Mouse (Mus musculus): Measurements from ENCODE around the gene Sult1b1. TPM values are rescaled to one million over a fixed set of nuclear protein-coding genes. Genes with fewer than 3 reads are reported as not detected.
A peak's percentile ranks its signal among the peaks of the same experiment; 100 is the strongest.
"Not testable (repeated sequence)": the region's sequence is repeated elsewhere in the genome, so short reads cannot be mapped to it uniquely, and the experiment has no call there.

The Sult1b1 gene
- total and polyA plus RNA-seq, 3 experiments: not detected

- Histone ChIP-seq H3K27me3 (ENCODE audit: control insufficient read depth in 1 of 2, insufficient read depth in 2 of 2, low read length in 2 of 2) (no peaks in the 10 kb centered on the region), H3K9ac (ENCODE audit: control insufficient read depth, low read depth, low read length, poor library complexity, severe bottlenecking) (no peak overlapping the region), H3K9me3 (replicated peaks; ENCODE audit: insufficient read depth, low read length) (no peaks in the 10 kb centered on the region), H3K27ac (ENCODE audit: control insufficient read depth, low read depth, low read length) (no peak overlapping the region), H3K79me2 (ENCODE audit: control insufficient read depth, insufficient read depth, low read length, poor library complexity) (no peaks in the 10 kb centered on the region), H3K36me3 (ENCODE audit: control insufficient read depth in 1 of 2, insufficient read depth in 2 of 2, low read length in 2 of 2) (no peaks in the 10 kb centered on the region), H3K4me1 (ENCODE audit: control insufficient read depth in 1 of 2, insufficient read depth in 2 of 2, low read length in 2 of 2) (no peaks in the 10 kb centered on the region), H3K4me3 (ENCODE audit: control insufficient read depth in 1 of 2, insufficient read depth in 1 of 2, low read depth in 2 of 2, low read length in 2 of 2) (no peak overlapping the region)
- TF ChIP-seq CTCF (IDR thresholded peaks at IDR 0.05 in 2 of 3, conservative IDR thresholded peaks at IDR 0.05 in 1 of 3; ENCODE audit: control insufficient read depth in 1 of 3, insufficient read depth in 1 of 3, low read depth in 2 of 3, low read length in 3 of 3, poor library complexity in 1 of 3, severe bottlenecking in 1 of 3): peak in 2 of 3 experiments; percentile 17 to 40; a peak in 2 of 6 replicates
- peak; percentile 40 for TF ChIP-seq RAD21 (IDR thresholded peaks at IDR 0.05; ENCODE audit: low read depth, low read length)
- peak; percentile 37 for TF ChIP-seq SMC3 (IDR thresholded peaks at IDR 0.05; ENCODE audit: low read depth, low read length)
- TF ChIP-seq JUND (IDR thresholded peaks at IDR 0.05; ENCODE audit: low read depth, low read length): no peak
- DNase-seq (ENCODE audit: low read depth, low spot score): peak; percentile 16
Measured at GRCm38 (mm10) chr5:87550935-87551334, 12.9 kb upstream of the Sult1b1 start.

GRCm38 (mm10) chr5:87535994-87536644 lies 1.9 kb downstream of the Sult1b1 start:
- no peaks in the 10 kb centered on the region for H3K4me1 ChIP-seq (ENCODE audit: control insufficient read depth in 1 of 2, insufficient read depth in 2 of 2, low read length in 2 of 2)
- H3K27ac ChIP-seq (ENCODE audit: control insufficient read depth, low read depth, low read length): no peak overlapping the region
- no peaks in the 10 kb centered on the region for H3K79me2 ChIP-seq (ENCODE audit: control insufficient read depth, insufficient read depth, low read length, poor library complexity)
- TF ChIP-seq KAT2A (conservative IDR thresholded peaks at IDR 0.05; ENCODE audit: low read depth, low read length) (no peak), ZKSCAN1 (IDR thresholded peaks at IDR 0.05; ENCODE audit: low read depth, low read length) (no peak), GATA1 (IDR thresholded peaks at IDR 0.05; ENCODE audit: low read depth, low read length) (no peak), POLR2A (IDR thresholded peaks at IDR 0.05; ENCODE audit: control insufficient read depth in 1 of 2, insufficient read depth in 1 of 2, low read depth in 1 of 2, low read length in 2 of 2, poor library complexity in 1 of 2) (no peak), ELF1 (IDR thresholded peaks at IDR 0.05; ENCODE audit: low read depth, low read length) (no peak), EP300 (IDR thresholded peaks at IDR 0.05; ENCODE audit: low read depth in 1 of 2, low read length in 2 of 2) (no peak), RCOR1 (IDR thresholded peaks at IDR 0.05; ENCODE audit: low read depth, low read length) (no peak), TAL1 (IDR thresholded peaks at IDR 0.05; ENCODE audit: low read length) (no peak), HCFC1 (IDR thresholded peaks at IDR 0.05; ENCODE audit: low read depth, low read length) (no peak)
- no peak overlapping the region for H3K4me3 ChIP-seq (ENCODE audit: control insufficient read depth in 1 of 2, insufficient read depth in 1 of 2, low read depth in 2 of 2, low read length in 2 of 2)
- no peak overlapping the region for H3K9ac ChIP-seq (ENCODE audit: control insufficient read depth, low read depth, low read length, poor library complexity, severe bottlenecking)
- H3K9me3 ChIP-seq (replicated peaks; ENCODE audit: insufficient read depth, low read length): no peaks in the 10 kb centered on the region
- no peaks in the 10 kb centered on the region for H3K36me3 ChIP-seq (ENCODE audit: control insufficient read depth in 1 of 2, insufficient read depth in 2 of 2, low read length in 2 of 2)
- no peaks in the 10 kb centered on the region for H3K27me3 ChIP-seq (ENCODE audit: control insufficient read depth in 1 of 2, insufficient read depth in 2 of 2, low read length in 2 of 2)
- no peak for DNase-seq (ENCODE audit: low read depth, low spot score)

DNA sequence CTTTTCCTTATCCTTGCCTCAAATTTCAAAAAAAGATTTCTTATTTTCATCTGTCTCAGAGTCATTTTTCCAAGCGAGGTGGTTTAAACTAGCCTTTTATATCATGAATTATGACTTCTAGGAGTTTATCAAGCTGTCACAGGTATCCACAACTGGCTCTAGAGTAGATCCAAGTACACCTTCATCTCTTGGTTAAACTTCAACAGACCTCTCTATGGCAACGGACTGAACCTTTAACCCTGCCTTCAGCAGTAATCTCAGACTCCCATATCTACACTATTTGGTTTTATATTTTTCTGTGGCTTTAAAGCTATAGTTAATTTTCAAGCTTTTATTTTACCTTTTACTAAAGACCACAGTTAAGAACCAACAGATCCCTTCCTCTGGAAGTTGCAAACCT lies 5.7 kb downstream of the Sult1b1 start:
- no peaks in the 10 kb centered on the region for H3K27me3 ChIP-seq (ENCODE audit: control insufficient read depth in 1 of 2, insufficient read depth in 2 of 2, low read length in 2 of 2)
- no peaks in the 10 kb centered on the region for H3K79me2 ChIP-seq (ENCODE audit: control insufficient read depth, insufficient read depth, low read length, poor library complexity)
- no peaks in the 10 kb centered on the region for H3K4me1 ChIP-seq (ENCODE audit: control insufficient read depth in 1 of 2, insufficient read depth in 2 of 2, low read length in 2 of 2)
- no peak overlapping the region for H3K4me3 ChIP-seq (ENCODE audit: control insufficient read depth in 1 of 2, insufficient read depth in 1 of 2, low read depth in 2 of 2, low read length in 2 of 2)
- H3K9ac ChIP-seq (ENCODE audit: control insufficient read depth, low read depth, low read length, poor library complexity, severe bottlenecking): no peak overlapping the region
- H3K27ac ChIP-seq (ENCODE audit: control insufficient read depth, low read depth, low read length): no peak overlapping the region
- DNase-seq (ENCODE audit: low read depth, low spot score): no peak
- H3K9me3 ChIP-seq (replicated peaks; ENCODE audit: insufficient read depth, low read length): no peaks in the 10 kb centered on the region
- no peak for TF ChIP-seq MYB (IDR thresholded peaks at IDR 0.05; ENCODE audit: low read depth, low read length)
- TF ChIP-seq UBTF (IDR thresholded peaks at IDR 0.05; ENCODE audit: borderline replicate concordance, insufficient read depth, low read depth, low read length): no peak
- TF ChIP-seq TAL1 (IDR thresholded peaks at IDR 0.05; ENCODE audit: low read length): no peak
- no peak for TF ChIP-seq SMC3 (IDR thresholded peaks at IDR 0.05; ENCODE audit: low read depth, low read length)
- no peak for TF ChIP-seq TBP (IDR thresholded peaks at IDR 0.05; ENCODE audit: low read depth, low read length)
- TF ChIP-seq GABPA (IDR thresholded peaks at IDR 0.05; ENCODE audit: low read depth, low read length): no peak
- TF ChIP-seq TCF12 (IDR thresholded peaks at IDR 0.05; ENCODE audit: low read depth, low read length): no peak
- no peak for TF ChIP-seq MAFK (IDR thresholded peaks at IDR 0.05; ENCODE audit: borderline replicate concordance, low read depth, low read length)
- TF ChIP-seq SIN3A (IDR thresholded peaks at IDR 0.05; ENCODE audit: low read length): no peak
- H3K36me3 ChIP-seq (ENCODE audit: control insufficient read depth in 1 of 2, insufficient read depth in 2 of 2, low read length in 2 of 2): no peaks in the 10 kb centered on the region

DNA sequence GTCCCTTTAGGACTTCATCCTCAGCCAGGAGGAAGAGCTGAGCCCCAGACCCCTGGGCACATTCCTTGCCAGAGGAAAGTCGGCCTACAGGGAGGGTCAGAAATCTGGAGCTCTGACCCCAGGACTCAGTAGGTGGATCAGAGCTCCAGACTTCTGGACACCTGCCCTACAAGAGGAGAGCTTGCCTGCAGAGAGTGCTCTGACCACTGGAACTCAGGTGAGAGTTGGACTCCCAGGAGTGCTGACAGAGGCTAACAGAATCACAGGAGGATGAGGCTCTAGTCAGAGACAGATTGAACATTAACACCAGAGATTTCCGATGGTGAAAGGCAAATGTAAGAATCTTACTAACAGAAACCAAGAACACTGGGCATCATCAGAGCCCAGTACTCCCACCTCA lies 14.4 kb downstream of the Sult1b1 start:
- not testable (repeated sequence) for H3K27ac ChIP-seq (ENCODE audit: control insufficient read depth, low read depth, low read length); H3K4me1 ChIP-seq (ENCODE audit: control insufficient read depth in 1 of 2, insufficient read depth in 2 of 2, low read length in 2 of 2); H3K36me3 ChIP-seq (ENCODE audit: control insufficient read depth in 1 of 2, insufficient read depth in 2 of 2, low read length in 2 of 2); H3K4me3 ChIP-seq (ENCODE audit: control insufficient read depth in 1 of 2, insufficient read depth in 1 of 2, low read depth in 2 of 2, low read length in 2 of 2); H3K79me2 ChIP-seq (ENCODE audit: control insufficient read depth, insufficient read depth, low read length, poor library complexity); DNase-seq (ENCODE audit: low read depth, low spot score); H3K9ac ChIP-seq (ENCODE audit: control insufficient read depth, low read depth, low read length, poor library complexity, severe bottlenecking); H3K27me3 ChIP-seq (ENCODE audit: control insufficient read depth in 1 of 2, insufficient read depth in 2 of 2, low read length in 2 of 2); H3K9me3 ChIP-seq (replicated peaks; ENCODE audit: insufficient read depth, low read length)

All from MEL (cell line).